Mouse (Mus musculus): ENCODE measurements at regions not wholly inside any gene's neighbourhood (a gene's known extent, or its start where the extent isn't known, plus 50 kb on each side); places are given as distances from the start of the nearest gene placed in this dataset.

DNA sequence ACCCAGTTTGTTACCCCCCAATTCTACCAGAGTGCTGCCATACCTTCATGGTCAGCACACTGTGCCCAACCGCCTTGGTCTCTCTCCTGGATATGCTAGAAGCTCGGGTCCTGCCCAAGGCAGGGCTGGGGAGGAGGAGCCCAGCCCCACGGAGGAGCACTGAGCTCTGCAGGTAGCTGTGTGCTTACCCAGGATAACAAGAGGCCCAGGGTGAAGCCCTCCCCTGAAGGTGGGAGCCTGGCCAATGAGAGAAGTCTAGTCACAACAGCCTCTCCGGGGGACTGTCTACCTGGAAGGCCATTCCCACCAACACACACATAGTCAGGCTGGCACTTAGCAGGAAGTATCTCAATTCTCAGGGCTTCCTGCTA, 76.2 kb downstream of the Cryaa start:
- TF ChIP-seq TBP (conservative IDR thresholded peaks at IDR 0.05; ENCODE audit: low read depth, low read length) (0 out of 2 replicates have a peak, but pooled peaks have one; percentile 37), POLR2A (IDR thresholded peaks at IDR 0.05; ENCODE audit: low read depth, low read length) (peak; percentile 36), JUND (conservative IDR thresholded peaks at IDR 0.05; ENCODE audit: low read depth, low read length) (no peak)
- H3K4me3 ChIP-seq (replicated peaks in 1 of 3; ENCODE audit: low read depth in 2 of 3, low read length in 2 of 3, poor library complexity in 1 of 3) = no peak overlapping the region
- peak overlapping the region; percentile 83 for H3K27ac ChIP-seq (ENCODE audit: insufficient read depth, low read depth)
- H3K4me2 ChIP-seq (ENCODE audit: insufficient read depth, low read depth, poor library complexity, severe bottlenecking) = no peak overlapping the region
- no peak for DNase-seq (ENCODE audit: extremely low read depth)
- in situ Hi-C loops (cut with MboI; ENCODE audit: low pct_ligation_motif_present, low pct_unique_long_range_greater_than_20kb, low sequenced_read_pairs) (no loop called here), dilution Hi-C loops (cut with MboI; ENCODE audit: extremely low pct_ligation_motif_present, extremely low pct_unique_long_range_greater_than_20kb, low sequenced_read_pairs) (no loop called here)
- peaks cover 0 to 2% of the 10 kb centered on the region in 2 experiments for H3K36me3 ChIP-seq (replicated peaks in 1 of 2; ENCODE audit: control insufficient read depth in 1 of 2, insufficient read depth in 1 of 2, low read length in 1 of 2)
- H3K27me3 ChIP-seq (replicated peaks) = no peaks in the 10 kb centered on the region
- no peaks in the 10 kb centered on the region for H3K79me2 ChIP-seq (replicated peaks; ENCODE audit: control insufficient read depth, extremely low read depth, insufficient read depth, poor library complexity, severe bottlenecking)
- H3K9ac ChIP-seq (ENCODE audit: insufficient read depth, low read depth) = peak overlapping the region; percentile 3; the same call in 1 of the 2 replicates
- H3K9me3 ChIP-seq (replicated peaks; ENCODE audit: low read length) = no peaks in the 10 kb centered on the region
- H3K4me1 ChIP-seq (ENCODE audit: control insufficient read depth in 1 of 2, insufficient read depth in 2 of 2) = peaks cover 37 to 76% of the 10 kb centered on the region in 2 experiments

DNA sequence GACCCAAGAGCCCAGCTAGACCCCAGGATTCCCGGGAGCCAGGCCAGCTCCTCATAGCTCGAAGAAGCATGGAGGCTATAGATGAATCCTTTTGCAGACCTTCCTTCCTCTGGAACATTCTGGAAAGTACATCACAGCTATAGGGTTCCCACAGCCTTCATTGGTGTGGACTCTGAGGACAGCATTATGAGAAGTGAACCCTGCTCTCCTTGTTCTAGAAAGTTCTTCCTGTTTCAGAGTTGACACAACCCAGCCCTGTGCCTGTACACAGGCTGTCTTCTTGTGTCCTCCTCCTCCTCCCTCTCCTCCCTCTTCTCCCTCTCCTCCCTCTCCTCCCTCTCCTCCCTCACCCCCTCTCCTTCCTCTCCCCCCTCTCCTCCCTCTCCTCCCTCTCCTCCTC, 82.9 kb downstream of the Cryaa start:
- Histone ChIP-seq H3K36me3 (replicated peaks in 1 of 2; ENCODE audit: control insufficient read depth in 1 of 2, insufficient read depth in 1 of 2, low read length in 1 of 2) (peaks cover 0 to 2% of the 10 kb centered on the region in 2 experiments), H3K9me3 (replicated peaks; ENCODE audit: low read length) (peaks cover 12% of the 10 kb centered on the region), H3K27me3 (replicated peaks) (no peaks in the 10 kb centered on the region), H3K79me2 (replicated peaks; ENCODE audit: control insufficient read depth, extremely low read depth, insufficient read depth, poor library complexity, severe bottlenecking) (no peaks in the 10 kb centered on the region), H3K9ac (ENCODE audit: insufficient read depth, low read depth) (no peak overlapping the region), H3K27ac (ENCODE audit: insufficient read depth, low read depth) (no peak overlapping the region), H3K4me3 (replicated peaks in 1 of 3; ENCODE audit: low read depth in 2 of 3, low read length in 2 of 3, poor library complexity in 1 of 3) (no peak overlapping the region), H3K4me1 (ENCODE audit: control insufficient read depth in 1 of 2, insufficient read depth in 2 of 2) (peaks cover 10 to 48% of the 10 kb centered on the region in 2 experiments), H3K4me2 (ENCODE audit: insufficient read depth, low read depth, poor library complexity, severe bottlenecking) (no peak overlapping the region)
- no peak for DNase-seq (ENCODE audit: extremely low read depth)
- TF ChIP-seq USF2 (conservative IDR thresholded peaks at IDR 0.05; ENCODE audit: low read depth, low read length) (no peak), HCFC1 (IDR thresholded peaks at IDR 0.05; ENCODE audit: low read depth, low read length) (no peak), MAX (IDR thresholded peaks at IDR 0.05; ENCODE audit: low read length) (no peak), TCF12 (IDR thresholded peaks at IDR 0.05; ENCODE audit: low read depth, low read length) (no peak), CHD1 (IDR thresholded peaks at IDR 0.05; ENCODE audit: low read depth, low read length) (no peak), JUND (conservative IDR thresholded peaks at IDR 0.05; ENCODE audit: low read depth, low read length) (no peak), MAFK (IDR thresholded peaks at IDR 0.05; ENCODE audit: insufficient replicate concordance, low read length) (no peak), MXI1 (IDR thresholded peaks at IDR 0.05; ENCODE audit: low read depth, low read length) (no peak), ETS1 (conservative IDR thresholded peaks at IDR 0.05; ENCODE audit: low read depth, low read length) (no peak), GABPA (IDR thresholded peaks at IDR 0.05; ENCODE audit: insufficient replicate concordance, low read depth, low read length) (no peak), UBTF (IDR thresholded peaks at IDR 0.05; ENCODE audit: low read depth, low read length) (no peak), CHD2 (IDR thresholded peaks at IDR 0.05; ENCODE audit: low read length) (no peak), ZNF384 (IDR thresholded peaks at IDR 0.05; ENCODE audit: low read depth, low read length) (no peak), BHLHE40 (IDR thresholded peaks at IDR 0.05; ENCODE audit: low read depth, low read length) (no peak), CTCF (conservative IDR thresholded peaks at IDR 0.05 in 1 of 2, IDR thresholded peaks at IDR 0.05 in 1 of 2; ENCODE audit: low read depth in 2 of 2, low read length in 2 of 2) (no peak), TBP (conservative IDR thresholded peaks at IDR 0.05; ENCODE audit: low read depth, low read length) (no peak), E2F4 (IDR thresholded peaks at IDR 0.05; ENCODE audit: insufficient replicate concordance, low read depth, low read length) (no peak), ZC3H11A (IDR thresholded peaks at IDR 0.05; ENCODE audit: low read depth, low read length) (no peak), MEF2A (IDR thresholded peaks at IDR 0.05; ENCODE audit: borderline replicate concordance, low read depth, low read length) (no peak), MAZ (IDR thresholded peaks at IDR 0.05; ENCODE audit: low read depth, low read length) (no peak)
- in situ Hi-C loops (cut with MboI; ENCODE audit: low pct_ligation_motif_present, low pct_unique_long_range_greater_than_20kb, low sequenced_read_pairs) = no loop called here
- dilution Hi-C loops (cut with MboI; ENCODE audit: extremely low pct_ligation_motif_present, extremely low pct_unique_long_range_greater_than_20kb, low sequenced_read_pairs) = no loop called here
